In genomic region chr14:109985026-109985425, GRCm38 (mm10) we compare ENCODE assay signal across 23 mouse cellular contexts.
"Had no signal": no experiment of that assay in that cellular context is flagged by ENCODE, and none has a peak within 500 bp of the region (broad histone marks: within the 10 kb centered on the region; RNA-seq: fewer than 3 reads in every experiment).

No protein-coding gene starts in this region.

- H3K27me3 ChIP-seq: limb, embryonic 13.5 days; liver, embryonic 12.5 days; liver, embryonic 15.5 days; lung, embryonic 15.5 days; megakaryocyte, embryonic 14.5 days; neural tube, embryonic 12.5 days; neural tube, embryonic 15.5 days; stomach, embryonic 15.5 days had no signal

- H3K4me2 ChIP-seq: limb, embryonic 13.5 days; liver, embryonic 12.5 days; liver, embryonic 15.5 days; lung, embryonic 15.5 days; neural tube, embryonic 12.5 days; neural tube, embryonic 15.5 days; stomach, embryonic 15.5 days had no signal

- H3K36me3 ChIP-seq: limb, embryonic 10.5 days; limb, embryonic 13.5 days; liver, embryonic 12.5 days; liver, embryonic 15.5 days; lung, embryonic 15.5 days; midbrain, embryonic 10.5 days; neural tube, embryonic 12.5 days; neural tube, embryonic 15.5 days; stomach, embryonic 15.5 days had no signal

- H3K4me1 ChIP-seq: limb, embryonic 10.5 days; limb, embryonic 13.5 days; liver, embryonic 12.5 days; liver, embryonic 15.5 days; lung, embryonic 15.5 days; megakaryocyte, embryonic 14.5 days; midbrain, embryonic 10.5 days; neural tube, embryonic 12.5 days; neural tube, embryonic 15.5 days; stomach, embryonic 15.5 days had no signal

- H3K4me3 ChIP-seq: limb, embryonic 10.5 days; limb, embryonic 13.5 days; liver, embryonic 12.5 days; liver, embryonic 15.5 days; lung, embryonic 15.5 days; megakaryocyte, embryonic 14.5 days; midbrain, embryonic 10.5 days; neural tube, embryonic 12.5 days; neural tube, embryonic 15.5 days; stomach, embryonic 15.5 days had no signal

- H3K9ac ChIP-seq: limb, embryonic 13.5 days; liver, embryonic 12.5 days; liver, embryonic 15.5 days; lung, embryonic 15.5 days; neural tube, embryonic 12.5 days; neural tube, embryonic 15.5 days; stomach, embryonic 15.5 days had no signal

- DNase-seq: kidney, adult 18-20 months; kidney, adult 9 months; kidney, postnatal 14 days; kidney, postnatal 4 days; liver; lung, adult 18-20 months; lung, postnatal 10 days; lung, postnatal 36 days; midbrain, embryonic 14.5 days; right cerebral cortex, adult 18-20 months; right cerebral cortex, postnatal 14 days; spleen, adult 18-20 months; thymus, postnatal 25 days had no signal

- H3K27ac ChIP-seq: limb, embryonic 10.5 days; limb, embryonic 13.5 days; liver, embryonic 12.5 days; liver, embryonic 15.5 days; lung, embryonic 15.5 days; midbrain, embryonic 10.5 days; neural tube, embryonic 12.5 days; neural tube, embryonic 15.5 days; stomach, embryonic 15.5 days had no signal

- H3K9me3 ChIP-seq: limb, embryonic 10.5 days; limb, embryonic 13.5 days; liver, embryonic 12.5 days; liver, embryonic 15.5 days; lung, embryonic 15.5 days; megakaryocyte, embryonic 14.5 days; midbrain, embryonic 10.5 days; neural tube, embryonic 12.5 days; neural tube, embryonic 15.5 days; stomach, embryonic 15.5 days had no signal

- ATAC-seq: liver, embryonic 12.5 days had no signal
